Mouse (Mus musculus): Measurements from ENCODE around the gene Cabcoco1. TPM values are rescaled to one million over a fixed set of nuclear protein-coding genes. Genes with fewer than 3 reads are reported as not detected.
A peak's percentile ranks its signal among the peaks of the same experiment; 100 is the strongest.

The Cabcoco1 gene
- polyA plus RNA-seq, 1 experiment from 2014 or later: 4.0 TPM

DNA sequence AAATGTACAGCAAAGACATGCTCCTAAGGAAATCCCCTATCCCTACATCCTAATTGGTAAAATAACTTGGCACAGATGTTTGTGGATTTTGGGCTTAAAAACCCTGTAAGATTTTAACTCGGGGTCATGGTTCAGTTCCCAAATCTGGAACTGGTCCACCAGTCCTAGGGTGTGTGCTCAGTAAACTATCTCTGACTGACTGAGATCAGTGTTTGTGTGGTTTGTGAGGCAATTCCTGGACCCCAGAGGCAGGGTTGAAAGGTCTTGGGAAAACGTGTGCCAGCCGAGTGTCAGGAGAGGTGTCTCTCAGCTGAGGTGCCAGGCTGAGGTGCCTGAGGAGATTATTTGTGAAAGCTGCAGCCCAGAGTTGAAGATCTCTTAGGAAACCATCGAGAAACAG is 19.6 kb downstream of the Cabcoco1 start:
- Histone ChIP-seq H3K27ac (ENCODE audit: low read depth, low read length) (no peak overlapping the region), H3K4me2 (replicated peaks; ENCODE audit: low read depth) (no peak overlapping the region), H3K4me3 (ENCODE audit: low read depth, low read length) (no peak overlapping the region), H3K27me3 (replicated peaks; ENCODE audit: control insufficient read depth, insufficient read depth, low read length) (no peaks in the 10 kb centered on the region), H3K9me3 (ENCODE audit: control insufficient read depth) (no peaks in the 10 kb centered on the region), H3K9ac (ENCODE audit: low read depth, low read length) (no peak overlapping the region), H3K4me1 (replicated peaks; ENCODE audit: control insufficient read depth, insufficient read depth, low read length) (no peaks in the 10 kb centered on the region), H3K36me3 (ENCODE audit: control insufficient read depth, insufficient read depth) (no peaks in the 10 kb centered on the region)
- 76% methylated on average over 4 of the region's 4 CpGs for WGBS
- no peak for TF ChIP-seq CTCF (IDR thresholded peaks at IDR 0.05; ENCODE audit: low read depth)
- ATAC-seq: no peak

DNA sequence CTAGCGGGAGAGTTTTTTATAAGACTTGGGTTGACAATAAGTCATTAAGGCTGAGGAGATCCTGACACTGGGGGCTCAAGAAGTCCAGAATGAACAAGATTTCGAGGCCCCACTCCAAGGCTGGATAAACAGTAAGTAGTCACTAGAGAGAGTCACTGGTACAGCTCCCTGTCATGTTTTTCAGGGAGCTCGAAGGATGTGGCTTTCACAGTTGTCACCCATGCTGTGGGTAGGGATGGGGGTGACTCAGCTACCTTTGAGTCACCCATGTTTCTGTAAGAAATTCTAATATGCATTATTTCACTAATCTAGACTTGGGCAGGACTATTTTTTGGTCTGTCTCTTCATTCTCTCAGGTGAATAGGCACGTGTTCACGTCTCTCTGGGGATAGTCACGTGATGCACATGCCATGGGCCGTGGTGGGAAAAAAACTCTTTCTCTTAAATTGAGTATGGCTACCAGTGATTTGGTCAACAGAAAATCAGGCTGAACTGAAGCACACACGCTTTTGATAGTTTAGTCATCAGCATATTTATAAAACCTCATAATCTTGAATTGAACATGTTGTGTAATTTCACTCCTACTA is 29.2 kb downstream of the Cabcoco1 start:
- Histone ChIP-seq H3K9ac (ENCODE audit: low read depth, low read length) (no peak overlapping the region), H3K9me3 (ENCODE audit: control insufficient read depth) (no peaks in the 10 kb centered on the region)
- ATAC-seq: no peak

DNA sequence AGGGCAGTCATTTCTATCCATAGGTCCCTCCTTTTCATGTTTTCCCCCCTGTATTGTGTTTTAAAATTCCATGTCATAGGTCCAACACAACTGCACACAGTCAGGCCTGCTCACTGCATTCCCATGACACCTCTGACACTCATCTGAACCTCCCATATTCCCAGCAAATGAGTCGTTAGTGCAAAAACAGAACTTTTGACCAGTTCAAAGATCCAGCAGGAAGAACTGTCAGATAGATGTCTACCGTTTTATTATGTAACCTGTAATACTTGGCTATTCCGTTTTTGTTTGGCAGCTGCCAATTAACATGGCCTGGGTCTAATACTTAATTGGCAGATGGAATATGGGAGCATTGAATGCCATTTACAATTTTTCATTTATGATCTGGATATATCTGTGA is 34.0 kb downstream of the Cabcoco1 start:
- Histone ChIP-seq H3K36me3 (ENCODE audit: control insufficient read depth, insufficient read depth) (no peaks in the 10 kb centered on the region), H3K27ac (ENCODE audit: low read depth, low read length) (no peak overlapping the region), H3K4me1 (replicated peaks; ENCODE audit: control insufficient read depth, insufficient read depth, low read length) (no peaks in the 10 kb centered on the region), H3K27me3 (replicated peaks; ENCODE audit: control insufficient read depth, insufficient read depth, low read length) (no peaks in the 10 kb centered on the region), H3K4me3 (ENCODE audit: low read depth, low read length) (no peak overlapping the region), H3K9ac (ENCODE audit: low read depth, low read length) (no peak overlapping the region), H3K4me2 (replicated peaks; ENCODE audit: low read depth) (no peak overlapping the region), H3K9me3 (ENCODE audit: control insufficient read depth) (0 out of 2 replicates have a peak, but pooled peaks cover 3% of the 10 kb centered on the region)
- 82% methylated on average over 3 of the region's 3 CpGs for WGBS
- ATAC-seq: no peak
- no peak for TF ChIP-seq CTCF (IDR thresholded peaks at IDR 0.05; ENCODE audit: low read depth)

More for the DNA sequence above, 29.2 kb downstream of the Cabcoco1 start:
- no peak for TF ChIP-seq CTCF (IDR thresholded peaks at IDR 0.05; ENCODE audit: low read depth)
- 86% methylated on average over 8 of the region's 8 CpGs for WGBS
- H3K4me2 ChIP-seq (replicated peaks; ENCODE audit: low read depth): no peak overlapping the region
- H3K4me1 ChIP-seq (replicated peaks; ENCODE audit: control insufficient read depth, insufficient read depth, low read length): no peaks in the 10 kb centered on the region
- H3K4me3 ChIP-seq (ENCODE audit: low read depth, low read length): no peak overlapping the region
- H3K27me3 ChIP-seq (replicated peaks; ENCODE audit: control insufficient read depth, insufficient read depth, low read length): no peaks in the 10 kb centered on the region
- H3K27ac ChIP-seq (ENCODE audit: low read depth, low read length): no peak overlapping the region
- no peaks in the 10 kb centered on the region for H3K36me3 ChIP-seq (ENCODE audit: control insufficient read depth, insufficient read depth)

DNA sequence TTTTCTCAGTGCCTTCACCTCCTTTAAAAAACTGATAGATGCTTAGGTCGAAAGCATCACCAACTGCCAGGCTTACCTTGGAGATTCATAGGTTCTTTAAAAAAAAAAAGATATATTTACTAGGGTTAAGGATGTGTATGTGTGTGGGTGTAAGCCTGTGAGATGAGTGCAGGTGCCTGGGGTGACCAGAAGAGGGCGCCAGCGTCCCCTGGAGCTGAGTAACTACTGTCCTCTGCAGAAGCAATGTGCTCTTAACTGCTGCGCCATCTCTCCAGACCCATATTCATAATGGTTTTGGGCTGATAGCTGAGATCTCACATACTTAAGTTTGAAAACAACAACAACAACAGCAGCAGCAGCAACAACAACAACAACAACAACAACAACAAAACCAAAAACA is 35.5 kb downstream of the Cabcoco1 start:
- H3K4me3 ChIP-seq (ENCODE audit: low read depth, low read length): no peak overlapping the region

DNA sequence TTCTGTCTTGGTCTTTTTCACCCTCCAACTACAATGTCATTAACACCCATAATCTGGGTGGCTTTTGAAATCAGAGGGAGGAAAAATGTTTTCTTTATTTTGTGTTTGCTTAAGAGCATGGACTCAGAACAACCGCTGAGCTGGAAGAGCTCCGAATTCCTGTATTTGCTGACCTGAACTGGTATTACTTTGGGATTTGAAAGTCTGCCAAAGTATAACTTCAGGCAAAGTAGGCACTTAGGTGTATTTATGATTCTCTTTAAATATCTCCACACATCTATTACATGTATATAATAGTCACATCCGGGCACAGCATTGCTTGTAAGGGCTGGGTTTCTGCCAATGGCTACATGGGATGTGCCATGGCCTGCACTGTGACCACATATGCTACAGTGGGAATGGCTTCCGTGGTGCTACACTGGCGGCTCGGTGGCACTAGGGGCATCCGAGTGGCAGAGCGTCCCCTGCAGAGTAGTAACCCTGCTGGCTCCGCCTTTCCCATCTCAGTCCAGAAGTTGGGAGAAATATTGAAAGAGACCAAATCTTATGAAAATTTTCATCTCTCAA is 37.0 kb downstream of the Cabcoco1 start:
- 83% methylated on average over 9 of the region's 9 CpGs for WGBS
- Histone ChIP-seq H3K27ac (ENCODE audit: low read depth, low read length) (no peak overlapping the region), H3K4me1 (replicated peaks; ENCODE audit: control insufficient read depth, insufficient read depth, low read length) (no peaks in the 10 kb centered on the region), H3K9me3 (ENCODE audit: control insufficient read depth) (0 out of 2 replicates have a peak, but pooled peaks cover 3% of the 10 kb centered on the region), H3K4me2 (replicated peaks; ENCODE audit: low read depth) (no peak overlapping the region), H3K4me3 (ENCODE audit: low read depth, low read length) (no peak overlapping the region), H3K27me3 (replicated peaks; ENCODE audit: control insufficient read depth, insufficient read depth, low read length) (no peaks in the 10 kb centered on the region), H3K36me3 (ENCODE audit: control insufficient read depth, insufficient read depth) (no peaks in the 10 kb centered on the region), H3K9ac (ENCODE audit: low read depth, low read length) (no peak overlapping the region)
- ATAC-seq: no peak
- no peak for TF ChIP-seq CTCF (IDR thresholded peaks at IDR 0.05; ENCODE audit: low read depth)

More for the DNA sequence above, 35.5 kb downstream of the Cabcoco1 start:
- peak; percentile 54 for TF ChIP-seq CTCF (IDR thresholded peaks at IDR 0.05; ENCODE audit: low read depth)
- Histone ChIP-seq H3K27me3 (replicated peaks; ENCODE audit: control insufficient read depth, insufficient read depth, low read length) (no peaks in the 10 kb centered on the region), H3K27ac (ENCODE audit: low read depth, low read length) (no peak overlapping the region), H3K9me3 (ENCODE audit: control insufficient read depth) (0 out of 2 replicates have a peak, but pooled peaks cover 3% of the 10 kb centered on the region), H3K4me1 (replicated peaks; ENCODE audit: control insufficient read depth, insufficient read depth, low read length) (no peaks in the 10 kb centered on the region), H3K4me2 (replicated peaks; ENCODE audit: low read depth) (no peak overlapping the region), H3K9ac (ENCODE audit: low read depth, low read length) (no peak overlapping the region), H3K36me3 (ENCODE audit: control insufficient read depth, insufficient read depth) (no peaks in the 10 kb centered on the region)
- 87% methylated on average over 4 of the region's 4 CpGs for WGBS
- ATAC-seq: no peak

DNA sequence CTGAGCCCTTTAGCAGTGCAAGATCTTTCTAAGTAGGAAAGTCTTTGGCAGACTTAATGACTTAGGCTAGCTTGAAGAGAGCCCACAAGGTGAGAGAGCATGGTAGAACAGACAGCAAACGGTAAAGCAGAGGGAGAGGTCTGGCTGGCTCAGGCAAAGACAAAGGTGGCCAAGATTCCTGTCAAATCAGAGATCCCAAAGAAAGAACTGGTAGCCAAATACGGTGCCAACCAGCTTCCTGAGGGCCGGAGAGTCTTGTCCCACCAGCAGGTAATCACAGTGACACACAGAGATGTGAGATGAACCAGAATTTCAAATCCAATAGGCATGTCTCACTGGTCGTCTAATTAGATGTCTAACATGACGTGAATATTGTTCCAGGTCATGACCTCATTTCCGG is 40.6 kb downstream of the Cabcoco1 start:
- no peak for ATAC-seq
- no peak for TF ChIP-seq CTCF (IDR thresholded peaks at IDR 0.05; ENCODE audit: low read depth)
- no peak overlapping the region for H3K9ac ChIP-seq (ENCODE audit: low read depth, low read length)
- no peaks in the 10 kb centered on the region for H3K9me3 ChIP-seq (ENCODE audit: control insufficient read depth)
- no peaks in the 10 kb centered on the region for H3K27me3 ChIP-seq (replicated peaks; ENCODE audit: control insufficient read depth, insufficient read depth, low read length)
- H3K4me2 ChIP-seq (replicated peaks; ENCODE audit: low read depth): no peak overlapping the region
- H3K36me3 ChIP-seq (ENCODE audit: control insufficient read depth, insufficient read depth): no peaks in the 10 kb centered on the region
- no peak overlapping the region for H3K27ac ChIP-seq (ENCODE audit: low read depth, low read length)
- H3K4me3 ChIP-seq (ENCODE audit: low read depth, low read length): no peak overlapping the region
- H3K4me1 ChIP-seq (replicated peaks; ENCODE audit: control insufficient read depth, insufficient read depth, low read length): no peaks in the 10 kb centered on the region
- WGBS: 81% methylated on average over 6 of the region's 6 CpGs
